Mouse (Mus musculus): Measurements from ENCODE around the gene C1qc. TPM values are rescaled to one million over a fixed set of nuclear protein-coding genes. Genes with fewer than 3 reads are reported as not detected.

C1qc gene
- polyA plus RNA-seq, 1 experiment from 2014 or later: 34.2 TPM

GRCm38 (mm10) chr4:136855081-136855480 is 37.8 kb downstream of the C1qc start:
- no peaks in the 10 kb centered on the region for H3K36me3 ChIP-seq (ENCODE audit: control insufficient read depth, insufficient read depth, low read length)
- WGBS: 33% methylated on average over 6 of the region's 6 CpGs

DNA sequence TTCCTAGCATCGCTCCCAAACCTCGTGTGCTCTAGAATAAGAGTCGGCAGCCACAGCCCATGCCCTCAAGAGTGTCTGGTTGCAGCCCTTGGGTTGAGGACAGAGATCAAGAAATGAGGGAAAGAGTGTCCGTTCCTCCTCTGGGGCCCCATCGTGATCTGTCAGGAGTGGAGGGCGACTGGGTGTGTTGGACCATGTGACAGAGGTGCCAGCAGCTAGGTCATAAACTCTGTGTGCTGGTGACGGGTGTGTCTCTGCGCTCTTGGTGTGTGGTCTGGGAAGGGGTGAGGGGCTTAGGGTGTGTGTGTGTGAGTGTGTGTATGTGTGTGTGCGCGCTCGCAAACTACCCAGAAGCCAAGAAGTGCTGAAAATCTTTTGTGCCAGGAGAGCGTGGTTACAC is 39.9 kb downstream of the C1qc start:
- H3K27ac ChIP-seq (ENCODE audit: low read length): no peak overlapping the region
- WGBS: 67% methylated on average over 12 of the region's 12 CpGs
- H3K4me1 ChIP-seq (ENCODE audit: control insufficient read depth, insufficient read depth, low read length): no peaks in the 10 kb centered on the region
- no peak overlapping the region for H3K9ac ChIP-seq (replicated peaks; ENCODE audit: low read depth, low read length)
- no peak for ATAC-seq (ENCODE audit: insufficient number of reproducible peaks, insufficient read depth, low FRiP score, low read depth)
- no peak overlapping the region for H3K4me3 ChIP-seq (ENCODE audit: low read depth, low read length)
- H3K36me3 ChIP-seq (ENCODE audit: control insufficient read depth, insufficient read depth, low read length): no peaks in the 10 kb centered on the region
- no peaks in the 10 kb centered on the region for H3K27me3 ChIP-seq (ENCODE audit: control insufficient read depth, insufficient read depth, low read length)
- no peak overlapping the region for H3K4me2 ChIP-seq (replicated peaks; ENCODE audit: low read depth, low read length)
- no peaks in the 10 kb centered on the region for H3K9me3 ChIP-seq (ENCODE audit: control insufficient read depth, low read depth, low read length)

More at GRCm38 (mm10) chr4:136855081-136855480, 37.8 kb downstream of the C1qc start:
- H3K4me1 ChIP-seq (ENCODE audit: control insufficient read depth, insufficient read depth, low read length): no peaks in the 10 kb centered on the region
- H3K4me2 ChIP-seq (replicated peaks; ENCODE audit: low read depth, low read length): no peak overlapping the region
- H3K4me3 ChIP-seq (ENCODE audit: low read depth, low read length): no peak overlapping the region
- no peaks in the 10 kb centered on the region for H3K27me3 ChIP-seq (ENCODE audit: control insufficient read depth, insufficient read depth, low read length)
- H3K9ac ChIP-seq (replicated peaks; ENCODE audit: low read depth, low read length): no peak overlapping the region
- H3K9me3 ChIP-seq (ENCODE audit: control insufficient read depth, low read depth, low read length): no peaks in the 10 kb centered on the region
- no peak for ATAC-seq (ENCODE audit: insufficient number of reproducible peaks, insufficient read depth, low FRiP score, low read depth)
- H3K27ac ChIP-seq (ENCODE audit: low read length): no peak overlapping the region

DNA sequence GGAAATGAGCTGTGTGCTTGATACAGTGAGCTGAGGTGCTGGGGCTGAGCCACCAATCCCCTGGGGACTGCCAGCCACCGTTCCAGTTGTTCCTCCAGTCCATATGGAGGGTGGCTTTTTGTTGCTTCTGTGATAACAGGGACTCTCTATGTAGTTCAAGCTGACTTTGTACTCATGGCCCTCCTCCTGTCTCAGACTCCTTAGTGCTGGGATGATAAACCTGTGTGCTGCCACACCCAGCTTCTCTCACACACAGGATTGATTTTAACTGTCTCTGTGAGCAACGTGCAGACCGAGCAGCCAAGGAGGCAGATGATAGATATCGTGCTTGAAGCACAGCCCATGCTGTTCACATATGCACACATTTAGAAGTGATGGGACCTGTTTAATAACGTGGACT is 40.7 kb downstream of the C1qc start:
- 41% methylated on average over 5 of the region's 5 CpGs for WGBS
- no peak overlapping the region for H3K4me2 ChIP-seq (replicated peaks; ENCODE audit: low read depth, low read length)
- H3K36me3 ChIP-seq (ENCODE audit: control insufficient read depth, insufficient read depth, low read length): no peaks in the 10 kb centered on the region
- no peak for ATAC-seq (ENCODE audit: insufficient number of reproducible peaks, insufficient read depth, low FRiP score, low read depth)
- no peak overlapping the region for H3K27ac ChIP-seq (ENCODE audit: low read length)
- H3K4me3 ChIP-seq (ENCODE audit: low read depth, low read length): no peak overlapping the region
- no peaks in the 10 kb centered on the region for H3K9me3 ChIP-seq (ENCODE audit: control insufficient read depth, low read depth, low read length)
- no peaks in the 10 kb centered on the region for H3K4me1 ChIP-seq (ENCODE audit: control insufficient read depth, insufficient read depth, low read length)
- no peaks in the 10 kb centered on the region for H3K27me3 ChIP-seq (ENCODE audit: control insufficient read depth, insufficient read depth, low read length)
- no peak overlapping the region for H3K9ac ChIP-seq (replicated peaks; ENCODE audit: low read depth, low read length)

- Histone ChIP-seq H3K36me3 (ENCODE audit: control insufficient read depth, insufficient read depth, low read length) (no peaks in the 10 kb centered on the region), H3K9me3 (ENCODE audit: control insufficient read depth, low read depth, low read length) (no peaks in the 10 kb centered on the region), H3K4me1 (ENCODE audit: control insufficient read depth, insufficient read depth, low read length) (no peaks in the 10 kb centered on the region), H3K9ac (replicated peaks; ENCODE audit: low read depth, low read length) (no peak overlapping the region), H3K4me3 (ENCODE audit: low read depth, low read length) (no peak overlapping the region), H3K27ac (ENCODE audit: low read length) (no peak overlapping the region), H3K4me2 (replicated peaks; ENCODE audit: low read depth, low read length) (no peak overlapping the region), H3K27me3 (ENCODE audit: control insufficient read depth, insufficient read depth, low read length) (no peaks in the 10 kb centered on the region)
- WGBS: 67% methylated on average over 4 of the region's 4 CpGs
- no peak for ATAC-seq (ENCODE audit: insufficient number of reproducible peaks, insufficient read depth, low FRiP score, low read depth)
Measured at GRCm38 (mm10) chr4:136848565-136848964, 44.3 kb downstream of the C1qc start.

- Histone ChIP-seq H3K4me1 (ENCODE audit: control insufficient read depth, insufficient read depth, low read length) (no peaks in the 10 kb centered on the region), H3K9ac (replicated peaks; ENCODE audit: low read depth, low read length) (no peak overlapping the region), H3K9me3 (ENCODE audit: control insufficient read depth, low read depth, low read length) (no peaks in the 10 kb centered on the region), H3K27me3 (ENCODE audit: control insufficient read depth, insufficient read depth, low read length) (no peaks in the 10 kb centered on the region), H3K4me3 (ENCODE audit: low read depth, low read length) (no peak overlapping the region), H3K27ac (ENCODE audit: low read length) (no peak overlapping the region), H3K4me2 (replicated peaks; ENCODE audit: low read depth, low read length) (no peak overlapping the region), H3K36me3 (ENCODE audit: control insufficient read depth, insufficient read depth, low read length) (no peaks in the 10 kb centered on the region)
- 76% methylated on average over 6 of the region's 6 CpGs for WGBS
- ATAC-seq (ENCODE audit: insufficient number of reproducible peaks, insufficient read depth, low FRiP score, low read depth): no peak
Measured at GRCm38 (mm10) chr4:136847166-136847565, 45.7 kb downstream of the C1qc start.

DNA sequence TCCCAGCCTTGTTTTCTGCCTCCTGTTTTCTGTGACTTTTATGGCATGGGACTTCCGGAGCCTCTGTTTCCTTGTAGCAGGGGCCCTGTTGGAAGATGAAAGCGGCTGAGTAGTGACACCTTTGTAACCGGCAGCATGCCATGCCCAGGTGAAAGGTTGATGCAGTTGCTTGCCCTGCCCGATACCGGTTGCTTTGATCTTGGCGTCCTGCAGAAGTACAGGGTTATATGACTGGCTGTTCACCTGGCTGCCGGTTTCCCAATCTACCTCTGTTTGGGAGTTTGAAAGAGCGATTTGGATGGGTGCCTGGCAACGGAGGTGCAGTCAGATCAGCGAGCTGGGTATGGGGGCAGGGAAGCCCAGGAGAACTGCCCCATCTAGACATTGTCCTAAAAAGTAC is 50.1 kb downstream of the C1qc start:
- 65% methylated on average over 10 of the region's 10 CpGs for WGBS
- H3K9me3 ChIP-seq (ENCODE audit: control insufficient read depth, low read depth, low read length): no peaks in the 10 kb centered on the region
- H3K27ac ChIP-seq (ENCODE audit: low read length): no peak overlapping the region
- H3K4me2 ChIP-seq (replicated peaks; ENCODE audit: low read depth, low read length): no peak overlapping the region
- H3K27me3 ChIP-seq (ENCODE audit: control insufficient read depth, insufficient read depth, low read length): no peaks in the 10 kb centered on the region
- H3K9ac ChIP-seq (replicated peaks; ENCODE audit: low read depth, low read length): no peak overlapping the region
- no peak for ATAC-seq (ENCODE audit: insufficient number of reproducible peaks, insufficient read depth, low FRiP score, low read depth)
- H3K4me1 ChIP-seq (ENCODE audit: control insufficient read depth, insufficient read depth, low read length): peaks cover 6% of the 10 kb centered on the region; the same call in 1 of the 2 replicates
- H3K4me3 ChIP-seq (ENCODE audit: low read depth, low read length): no peak overlapping the region
- no peaks in the 10 kb centered on the region for H3K36me3 ChIP-seq (ENCODE audit: control insufficient read depth, insufficient read depth, low read length)

- Histone ChIP-seq H3K27me3 (ENCODE audit: control insufficient read depth, insufficient read depth, low read length) (no peaks in the 10 kb centered on the region), H3K9ac (replicated peaks; ENCODE audit: low read depth, low read length) (no peak overlapping the region), H3K4me2 (replicated peaks; ENCODE audit: low read depth, low read length) (no peak overlapping the region), H3K9me3 (ENCODE audit: control insufficient read depth, low read depth, low read length) (no peaks in the 10 kb centered on the region), H3K36me3 (ENCODE audit: control insufficient read depth, insufficient read depth, low read length) (no peaks in the 10 kb centered on the region), H3K4me3 (ENCODE audit: low read depth, low read length) (no peak overlapping the region), H3K4me1 (ENCODE audit: control insufficient read depth, insufficient read depth, low read length) (peaks cover 8% of the 10 kb centered on the region; the same call in 1 of the 2 replicates), H3K27ac (ENCODE audit: low read length) (no peak overlapping the region)
- 65% methylated on average over 4 of the region's 4 CpGs for WGBS
- no peak for ATAC-seq (ENCODE audit: insufficient number of reproducible peaks, insufficient read depth, low FRiP score, low read depth)
Measured at GRCm38 (mm10) chr4:136842033-136842432, 50.8 kb downstream of the C1qc start.

- Histone ChIP-seq H3K9ac (replicated peaks; ENCODE audit: low read depth, low read length) (no peak overlapping the region), H3K4me1 (ENCODE audit: control insufficient read depth, insufficient read depth, low read length) (peaks cover 14% of the 10 kb centered on the region; the same call in 1 of the 2 replicates), H3K27ac (ENCODE audit: low read length) (no peak overlapping the region), H3K9me3 (ENCODE audit: control insufficient read depth, low read depth, low read length) (no peaks in the 10 kb centered on the region), H3K27me3 (ENCODE audit: control insufficient read depth, insufficient read depth, low read length) (no peaks in the 10 kb centered on the region), H3K36me3 (ENCODE audit: control insufficient read depth, insufficient read depth, low read length) (no peaks in the 10 kb centered on the region), H3K4me2 (replicated peaks; ENCODE audit: low read depth, low read length) (no peak overlapping the region), H3K4me3 (ENCODE audit: low read depth, low read length) (no peak overlapping the region)
- no peak; the same call in 1 of the 2 replicates for ATAC-seq (ENCODE audit: insufficient number of reproducible peaks, insufficient read depth, low FRiP score, low read depth)
- 13% methylated on average over 5 of the region's 5 CpGs for WGBS
Measured at GRCm38 (mm10) chr4:136841056-136841455, 51.8 kb downstream of the C1qc start.
